Mouse (Mus musculus) adrenal gland, adult (tissue): ENCODE measurements around the gene Gm49339.
"Not testable (repeated sequence)": the region's sequence is repeated elsewhere in the genome, so short reads cannot be mapped to it uniquely, and the experiment has no call there.

Source experiments
- DNase-seq, 2 experiments: peaks; one replicate each; pipeline ENCODE4 v3.0.0; 2022 to 2023; ENCODE audit warnings: low spot score in 1 of 2; ENCODE audit not compliant: inconsistent age in 2 of 2

The Gm49339 gene

GRCm38 (mm10) chr10:51480397-51480796, at the start of gene Gm49339, which contains the start of gene Lilr4b:
Gene Gm49339, plus strand, starts transcription at chr10:51480612.
Gene Lilr4b, plus strand, starts transcription at chr10:51480632.
- DNase-seq, result not testable (repeated sequence)

DNA sequence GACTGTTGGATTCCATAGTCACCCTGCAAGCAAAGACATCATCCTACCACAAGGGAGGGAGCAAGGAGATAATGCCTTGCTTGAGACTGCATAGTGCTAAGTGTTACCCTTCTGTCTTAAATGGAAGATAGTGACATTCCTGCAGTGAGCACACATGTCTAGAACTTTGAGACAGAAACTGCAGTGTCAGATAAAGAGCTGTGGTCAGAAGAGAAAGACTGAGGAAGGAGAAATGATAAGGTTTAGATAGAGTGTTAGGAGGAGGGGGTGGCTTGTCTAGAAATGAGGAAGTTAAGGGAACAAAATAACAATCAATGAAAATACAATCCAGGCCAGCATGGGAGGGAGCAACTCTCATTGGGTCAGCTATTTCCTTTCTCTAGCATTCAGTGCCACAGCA, 47.5 kb upstream of the Gm49339 start:
- no peak for DNase-seq

GRCm38 (mm10) chr10:51435684-51436083, 44.7 kb upstream of the Gm49339 start:
- DNase-seq, result no peak

GRCm38 (mm10) chr10:51451610-51452009, 28.8 kb upstream of the Gm49339 start:
- DNase-seq, result no peak

GRCm38 (mm10) chr10:51453616-51454298, 26.7 kb upstream of the Gm49339 start:
- no peak for DNase-seq

GRCm38 (mm10) chr10:51454365-51454764, 26.0 kb upstream of the Gm49339 start:
- no peak for DNase-seq

- peak in 1 of 2 experiments; percentile 18 for DNase-seq
Measured at GRCm38 (mm10) chr10:51455762-51456161, 24.6 kb upstream of the Gm49339 start.

GRCm38 (mm10) chr10:51456369-51456768, 24.0 kb upstream of the Gm49339 start:
- no peak for DNase-seq

- DNase-seq, result not testable (repeated sequence)
Measured at GRCm38 (mm10) chr10:51463800-51464199, 16.6 kb upstream of the Gm49339 start.

DNA sequence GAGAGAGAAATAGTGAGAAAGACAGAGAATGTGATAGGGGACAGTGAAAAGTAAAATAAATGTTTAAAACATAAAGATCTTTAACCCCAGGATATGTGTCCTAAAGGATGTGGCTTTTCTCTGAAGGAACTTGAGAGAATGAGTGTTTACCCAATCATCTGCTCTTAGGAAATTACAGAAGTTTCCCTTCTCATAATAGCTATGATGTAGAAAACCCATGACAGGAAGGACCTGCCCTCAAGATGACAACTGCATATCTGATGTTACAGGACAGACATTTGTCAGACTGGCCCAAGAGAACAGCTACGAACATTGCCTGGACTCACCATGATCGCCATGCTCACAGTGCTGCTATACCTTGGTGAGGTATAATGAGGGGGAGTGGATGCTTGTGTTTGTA, 10.3 kb downstream of the Gm49339 start, which contains the start of gene Lilrb4a:
Lilrb4a (plus strand) TSS at position 266 of the 400 bp plus-strand sequence.
- DNase-seq, result not testable (repeated sequence)

- no peak for DNase-seq
Measured at GRCm38 (mm10) chr10:51520021-51520420, 39.6 kb downstream of the Gm49339 start.

GRCm38 (mm10) chr10:51521453-51521852, 41.0 kb downstream of the Gm49339 start:
- DNase-seq, result no peak

DNA sequence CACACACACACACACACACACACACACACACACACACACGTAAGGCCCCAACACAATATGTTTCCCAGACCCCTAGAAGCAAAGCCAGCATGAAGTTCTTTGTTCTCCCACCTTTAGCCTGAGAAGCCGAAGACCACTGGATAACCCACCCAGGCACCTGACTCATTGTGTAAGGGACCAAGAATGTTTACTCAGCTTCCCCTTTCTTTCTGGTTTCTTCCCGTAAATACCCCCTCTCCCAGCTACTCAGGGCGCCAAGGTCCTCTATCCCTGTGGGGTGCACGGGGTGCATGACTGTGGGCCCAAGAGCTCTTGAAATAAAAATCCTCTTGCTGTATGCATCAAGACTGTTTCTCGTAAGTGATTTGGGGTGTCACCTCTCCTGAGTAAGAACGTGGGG, 45.7 kb downstream of the Gm49339 start:
- no peak for DNase-seq

- no peak for DNase-seq
Measured at GRCm38 (mm10) chr10:51526633-51527032, 46.2 kb downstream of the Gm49339 start.

- no peak for DNase-seq
Measured at GRCm38 (mm10) chr10:51528840-51529434, 48.5 kb downstream of the Gm49339 start.

GRCm38 (mm10) chr10:51529497-51529896, 49.1 kb downstream of the Gm49339 start:
- DNase-seq, result no peak

GRCm38 (mm10) chr10:51530813-51531212, 50.4 kb downstream of the Gm49339 start:
- DNase-seq, result no peak
